Mouse (Mus musculus): ENCODE measurements at regions not wholly inside any gene's neighbourhood (a gene's known extent, or its start where the extent isn't known, plus 50 kb on each side); places are given as distances from the start of the nearest gene placed in this dataset.
"Not testable (repeated sequence)": the region's sequence is repeated elsewhere in the genome, so short reads cannot be mapped to it uniquely, and the experiment has no call there.

- Histone ChIP-seq H3K27me3 (ENCODE audit: control insufficient read depth, insufficient read depth, low read length) (no peaks in the 10 kb centered on the region), H3K27ac (ENCODE audit: low read depth, low read length) (no peak overlapping the region), H3K4me3 (ENCODE audit: low read depth, low read length) (no peak overlapping the region), H3K4me1 (ENCODE audit: control insufficient read depth, insufficient read depth, low read length) (no peaks in the 10 kb centered on the region), H3K36me3 (ENCODE audit: control insufficient read depth, insufficient read depth, low read length) (no peaks in the 10 kb centered on the region), H3K4me2 (ENCODE audit: low read depth) (no peak overlapping the region), H3K9ac (ENCODE audit: low read length) (no peak overlapping the region), H3K9me3 (ENCODE audit: control insufficient read depth, low read length) (no peaks in the 10 kb centered on the region)
- 71% methylated on average over 5 of the region's 5 CpGs for WGBS
- 0 out of 2 replicates have a peak, but pooled peaks have one; percentile 13 for ATAC-seq (ENCODE audit: insufficient read depth, low FRiP score, low TSS enrichment)
- peak; percentile 41 for DNase-seq (ENCODE audit: low spot score)
Measured at GRCm38 (mm10) chr4:35310396-35310977, 84.5 kb upstream of the C9orf72 start.

- Histone ChIP-seq H3K4me3 (ENCODE audit: low read depth, low read length) (no peak overlapping the region), H3K9ac (ENCODE audit: low read length) (no peak overlapping the region), H3K27ac (ENCODE audit: low read depth, low read length) (no peak overlapping the region), H3K36me3 (ENCODE audit: control insufficient read depth, insufficient read depth, low read length) (no peaks in the 10 kb centered on the region), H3K27me3 (ENCODE audit: control insufficient read depth, insufficient read depth, low read length) (no peaks in the 10 kb centered on the region), H3K4me2 (ENCODE audit: low read depth) (no peak overlapping the region), H3K9me3 (ENCODE audit: control insufficient read depth, low read length) (no peaks in the 10 kb centered on the region), H3K4me1 (ENCODE audit: control insufficient read depth, insufficient read depth, low read length) (no peaks in the 10 kb centered on the region)
- WGBS, result 74% methylated on average over 5 of the region's 5 CpGs
- DNase-seq (ENCODE audit: low spot score) (no peak), ATAC-seq (ENCODE audit: insufficient read depth, low FRiP score, low TSS enrichment) (no peak)
Measured at GRCm38 (mm10) chr4:35308221-35308620, 82.2 kb upstream of the C9orf72 start.

GRCm38 (mm10) chr4:35305210-35305609, 79.2 kb upstream of the C9orf72 start:
- H3K4me3 ChIP-seq (ENCODE audit: low read depth, low read length), result no peak overlapping the region
- H3K4me1 ChIP-seq (ENCODE audit: control insufficient read depth, insufficient read depth, low read length), result no peaks in the 10 kb centered on the region
- no peak overlapping the region for H3K4me2 ChIP-seq (ENCODE audit: low read depth)
- no peaks in the 10 kb centered on the region for H3K27me3 ChIP-seq (ENCODE audit: control insufficient read depth, insufficient read depth, low read length)
- WGBS, result 74% methylated on average over 1 of the region's 1 CpGs
- H3K36me3 ChIP-seq (ENCODE audit: control insufficient read depth, insufficient read depth, low read length), result no peaks in the 10 kb centered on the region
- no peak for DNase-seq (ENCODE audit: low spot score)
- H3K9me3 ChIP-seq (ENCODE audit: control insufficient read depth, low read length), result no peaks in the 10 kb centered on the region
- no peak overlapping the region for H3K9ac ChIP-seq (ENCODE audit: low read length)
- no peak for ATAC-seq (ENCODE audit: insufficient read depth, low FRiP score, low TSS enrichment)
- no peak overlapping the region for H3K27ac ChIP-seq (ENCODE audit: low read depth, low read length)

GRCm38 (mm10) chr4:35300848-35301247, 74.9 kb upstream of the C9orf72 start:
- DNase-seq (ENCODE audit: low spot score) (no peak), ATAC-seq (ENCODE audit: insufficient read depth, low FRiP score, low TSS enrichment) (no peak)
- no peaks in the 10 kb centered on the region for H3K27me3 ChIP-seq (ENCODE audit: control insufficient read depth, insufficient read depth, low read length)
- H3K4me3 ChIP-seq (ENCODE audit: low read depth, low read length), result no peak overlapping the region
- H3K4me1 ChIP-seq (ENCODE audit: control insufficient read depth, insufficient read depth, low read length), result no peaks in the 10 kb centered on the region
- H3K4me2 ChIP-seq (ENCODE audit: low read depth), result no peak overlapping the region
- no peak overlapping the region for H3K27ac ChIP-seq (ENCODE audit: low read depth, low read length)
- 76% methylated on average over 2 of the region's 2 CpGs for WGBS
- H3K36me3 ChIP-seq (ENCODE audit: control insufficient read depth, insufficient read depth, low read length), result no peaks in the 10 kb centered on the region
- H3K9me3 ChIP-seq (ENCODE audit: control insufficient read depth, low read length), result no peaks in the 10 kb centered on the region
- no peak overlapping the region for H3K9ac ChIP-seq (ENCODE audit: low read length)

- H3K36me3 ChIP-seq (ENCODE audit: control insufficient read depth, insufficient read depth, low read length); H3K4me2 ChIP-seq (ENCODE audit: low read depth); H3K9me3 ChIP-seq (ENCODE audit: control insufficient read depth, low read length); H3K4me1 ChIP-seq (ENCODE audit: control insufficient read depth, insufficient read depth, low read length); H3K9ac ChIP-seq (ENCODE audit: low read length); H3K27me3 ChIP-seq (ENCODE audit: control insufficient read depth, insufficient read depth, low read length); ATAC-seq (ENCODE audit: insufficient read depth, low FRiP score, low TSS enrichment); H3K27ac ChIP-seq (ENCODE audit: low read depth, low read length); DNase-seq (ENCODE audit: low spot score); H3K4me3 ChIP-seq (ENCODE audit: low read depth, low read length): not testable (repeated sequence)
- WGBS, result 84% methylated on average over 4 of the region's 4 CpGs
Measured at GRCm38 (mm10) chr4:35300374-35300773, 74.4 kb upstream of the C9orf72 start.

- Histone ChIP-seq H3K4me1 (ENCODE audit: control insufficient read depth, insufficient read depth, low read length) (no peaks in the 10 kb centered on the region), H3K27ac (ENCODE audit: low read depth, low read length) (no peak overlapping the region), H3K27me3 (ENCODE audit: control insufficient read depth, insufficient read depth, low read length) (no peaks in the 10 kb centered on the region), H3K4me2 (ENCODE audit: low read depth) (no peak overlapping the region), H3K9me3 (ENCODE audit: control insufficient read depth, low read length) (no peaks in the 10 kb centered on the region), H3K9ac (ENCODE audit: low read length) (no peak overlapping the region), H3K36me3 (ENCODE audit: control insufficient read depth, insufficient read depth, low read length) (no peaks in the 10 kb centered on the region), H3K4me3 (ENCODE audit: low read depth, low read length) (no peak overlapping the region)
- ATAC-seq (ENCODE audit: insufficient read depth, low FRiP score, low TSS enrichment) (peak; percentile 63; the same call in 1 of the 2 replicates), DNase-seq (ENCODE audit: low spot score) (no peak)
Measured at GRCm38 (mm10) chr4:35284611-35285010, 58.6 kb upstream of the C9orf72 start.

All from neural tube, embryonic 11.5 days (tissue).